Mouse (Mus musculus): ENCODE data around the gene Mettl27. TPM values are rescaled to one million over a fixed set of nuclear protein-coding genes. Genes with fewer than 3 reads are reported as not detected.

The Mettl27 gene
- polyA plus RNA-seq, 1 experiment from 2014 or later = 14.8 TPM

DNA sequence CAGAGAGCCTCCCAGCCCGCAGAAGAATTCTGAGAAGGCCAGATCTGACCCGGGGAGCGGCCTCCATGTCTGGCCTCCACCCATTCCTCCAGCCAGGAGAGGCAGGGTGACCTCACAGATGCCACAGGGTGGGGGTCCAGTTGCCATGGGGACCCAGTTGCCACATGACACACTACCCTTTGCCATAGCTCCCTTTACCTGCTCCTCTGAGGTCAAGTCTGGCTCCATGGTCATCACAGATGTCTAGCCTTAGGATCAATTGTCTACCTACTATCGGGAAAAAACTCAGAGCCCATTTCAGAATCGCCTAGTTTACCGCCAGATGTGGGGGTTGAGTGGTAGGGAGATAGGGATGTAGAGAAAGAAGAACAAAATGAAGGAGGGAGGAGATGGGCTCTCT is 25.5 kb upstream of the Mettl27 start, which contains the start of gene Tmem270:
Gene Tmem270 (minus strand): TSS at position 101 of the 400 bp plus-strand sequence.
- H3K9me3 ChIP-seq = no peaks in the 10 kb centered on the region
- peak within 1 kb of the TSS; percentile 66 for H3K27ac ChIP-seq (replicated peaks)
- no peak within 1 kb of the TSS for H3K4me3 ChIP-seq
- H3K27me3 ChIP-seq (replicated peaks; ENCODE audit: low read depth, poor library complexity, severe bottlenecking) = 0 out of 2 replicates have a peak, but pooled peaks cover 4% of the 10 kb centered on the region
- no peak for DNase-seq (ENCODE audit: low spot score)
- H3K4me1 ChIP-seq = peaks cover 6% of the 10 kb centered on the region; the same call in 1 of the 2 replicates
- H3K36me3 ChIP-seq (replicated peaks) = no peaks in the 10 kb centered on the region
- 79% methylated on average over 6 of the region's 6 CpGs for WGBS

DNA sequence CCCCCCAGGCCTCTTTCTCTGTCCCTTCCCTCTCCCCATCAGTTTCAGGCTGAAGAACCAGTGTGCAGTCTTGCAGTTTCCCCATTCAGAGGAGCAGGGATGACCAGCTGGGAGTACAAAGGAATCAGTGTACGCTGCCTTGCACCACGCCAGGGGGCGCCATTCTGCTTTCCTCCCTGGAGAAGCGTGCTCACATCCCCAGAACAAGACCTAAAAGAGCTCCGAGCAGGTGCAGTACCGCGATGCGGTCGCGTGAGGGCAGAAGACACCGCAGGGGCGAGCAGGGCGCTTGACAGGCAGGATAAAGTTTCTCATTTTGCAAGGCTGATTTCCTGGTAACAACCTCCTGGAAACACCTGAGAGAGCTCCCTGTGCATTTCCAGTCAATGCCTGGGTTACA is 25.0 kb upstream of the Mettl27 start:
- DNase-seq (ENCODE audit: low spot score) = peak; percentile 95
- peak overlapping the region; percentile 66 for H3K27ac ChIP-seq (replicated peaks)
- WGBS = under 1% methylated on average over 13 of the region's 13 CpGs

DNA sequence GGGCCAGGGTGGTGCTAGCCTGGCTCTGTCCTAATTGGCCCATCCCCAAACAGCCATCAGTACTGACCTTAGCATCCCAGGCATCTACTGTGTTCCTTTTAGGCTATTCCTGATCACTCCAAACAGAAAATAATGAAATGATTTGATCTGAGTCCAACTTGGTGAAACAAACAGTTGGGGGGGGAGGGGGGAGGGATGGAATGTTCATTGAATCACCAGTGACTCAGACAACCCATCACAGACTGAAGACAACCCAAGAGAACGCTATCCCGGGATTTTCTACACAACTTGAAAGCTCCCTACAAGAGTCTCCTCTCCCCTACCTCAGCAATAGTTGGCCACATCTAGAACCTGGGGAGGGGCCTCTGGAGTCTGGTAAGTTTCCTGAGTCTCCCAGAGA is 20.3 kb upstream of the Mettl27 start:
- Histone ChIP-seq H3K4me1 (peaks cover 5% of the 10 kb centered on the region; the same call in 1 of the 2 replicates), H3K36me3 (replicated peaks) (no peaks in the 10 kb centered on the region), H3K9me3 (no peaks in the 10 kb centered on the region), H3K27me3 (replicated peaks; ENCODE audit: low read depth, poor library complexity, severe bottlenecking) (no peaks in the 10 kb centered on the region), H3K27ac (replicated peaks) (no peak overlapping the region), H3K4me3 (no peak overlapping the region)
- 88% methylated on average over 2 of the region's 2 CpGs for WGBS
- DNase-seq (ENCODE audit: low spot score) = no peak

More for the DNA sequence above, 25.0 kb upstream of the Mettl27 start:
- Histone ChIP-seq H3K36me3 (replicated peaks) (no peaks in the 10 kb centered on the region), H3K4me1 (peaks cover 5% of the 10 kb centered on the region; the same call in 1 of the 2 replicates), H3K9me3 (no peaks in the 10 kb centered on the region), H3K27me3 (replicated peaks; ENCODE audit: low read depth, poor library complexity, severe bottlenecking) (0 out of 2 replicates have a peak, but pooled peaks cover 4% of the 10 kb centered on the region), H3K4me3 (no peak overlapping the region)

- Histone ChIP-seq H3K4me1 (no peaks in the 10 kb centered on the region), H3K27ac (replicated peaks) (no peak overlapping the region), H3K27me3 (replicated peaks; ENCODE audit: low read depth, poor library complexity, severe bottlenecking) (no peaks in the 10 kb centered on the region), H3K9me3 (no peaks in the 10 kb centered on the region), H3K36me3 (replicated peaks) (no peaks in the 10 kb centered on the region), H3K4me3 (no peak overlapping the region)
- WGBS = 81% methylated on average over 3 of the region's 3 CpGs
- DNase-seq (ENCODE audit: low spot score) = no peak
Observed at GRCm38 (mm10) chr5:134913352-134913751, 18.8 kb upstream of the Mettl27 start.

DNA sequence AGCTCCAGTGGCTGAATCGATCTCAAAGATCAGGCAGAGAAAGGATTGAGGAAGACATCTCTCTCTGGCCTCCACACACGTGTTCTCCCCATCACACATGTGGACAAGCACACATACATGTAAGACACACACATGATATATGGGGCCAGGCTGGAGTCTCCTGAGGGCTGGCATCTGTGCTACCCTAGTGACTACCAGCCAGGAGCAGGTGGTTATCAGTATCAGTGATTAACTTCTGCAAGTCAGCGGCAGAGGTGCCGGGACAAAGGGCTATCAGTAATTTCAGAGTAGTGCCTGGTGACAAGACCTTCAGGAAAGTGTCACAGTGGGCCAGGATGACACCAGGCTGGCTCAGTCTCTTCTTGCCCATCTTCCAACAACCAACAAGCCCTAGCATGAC is 18.4 kb upstream of the Mettl27 start:
- H3K27me3 ChIP-seq (replicated peaks; ENCODE audit: low read depth, poor library complexity, severe bottlenecking) = no peaks in the 10 kb centered on the region
- no peak for DNase-seq (ENCODE audit: low spot score)
- no peak overlapping the region for H3K4me3 ChIP-seq
- no peaks in the 10 kb centered on the region for H3K4me1 ChIP-seq
- no peak overlapping the region for H3K27ac ChIP-seq (replicated peaks)
- WGBS = 89% methylated on average over 4 of the region's 4 CpGs
- H3K9me3 ChIP-seq = no peaks in the 10 kb centered on the region
- no peaks in the 10 kb centered on the region for H3K36me3 ChIP-seq (replicated peaks)

- Histone ChIP-seq H3K4me3 (peak overlapping the region; percentile 23; the same call in 1 of the 2 replicates), H3K27ac (replicated peaks) (peak overlapping the region; percentile 48), H3K36me3 (replicated peaks) (no peaks in the 10 kb centered on the region), H3K27me3 (replicated peaks; ENCODE audit: low read depth, poor library complexity, severe bottlenecking) (no peaks in the 10 kb centered on the region), H3K9me3 (no peaks in the 10 kb centered on the region), H3K4me1 (no peaks in the 10 kb centered on the region)
- DNase-seq (ENCODE audit: low spot score) = no peak
- 83% methylated on average over 8 of the region's 8 CpGs for WGBS
Observed at GRCm38 (mm10) chr5:134914510-134914909, 17.7 kb upstream of the Mettl27 start.

DNA sequence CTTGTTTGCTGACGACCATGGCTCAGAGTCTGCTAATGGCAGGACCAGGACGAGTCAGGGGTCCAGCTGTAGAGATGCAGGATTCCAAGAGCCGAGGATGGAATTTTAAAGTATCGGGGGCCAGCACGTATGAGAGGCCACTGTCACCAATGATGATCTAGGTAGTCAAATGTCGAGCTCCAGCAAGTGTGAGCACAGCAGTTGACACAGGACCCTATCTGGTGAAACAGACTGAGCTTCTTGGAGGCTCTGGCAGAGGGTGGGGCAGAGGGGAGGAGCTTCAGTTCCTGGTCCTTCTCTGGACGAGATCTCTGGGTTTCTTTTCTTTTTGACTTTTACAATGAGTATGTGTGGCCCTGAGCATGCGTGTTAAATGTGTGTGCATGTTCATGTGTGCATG is 16.9 kb upstream of the Mettl27 start, which contains the start of gene Cldn13:
Gene Cldn13 (minus strand): TSS at position 216 of the 400 bp plus-strand sequence.
- Histone ChIP-seq H3K27ac (replicated peaks) (peak within 1 kb of the TSS; percentile 48), H3K9me3 (no peaks in the 10 kb centered on the region), H3K4me3 (peak within 1 kb of the TSS; percentile 23; the same call in 1 of the 2 replicates), H3K4me1 (no peaks in the 10 kb centered on the region), H3K36me3 (replicated peaks) (no peaks in the 10 kb centered on the region), H3K27me3 (replicated peaks; ENCODE audit: low read depth, poor library complexity, severe bottlenecking) (no peaks in the 10 kb centered on the region)
- 83% methylated on average over 8 of the region's 8 CpGs for WGBS
- no peak for DNase-seq (ENCODE audit: low spot score)

DNA sequence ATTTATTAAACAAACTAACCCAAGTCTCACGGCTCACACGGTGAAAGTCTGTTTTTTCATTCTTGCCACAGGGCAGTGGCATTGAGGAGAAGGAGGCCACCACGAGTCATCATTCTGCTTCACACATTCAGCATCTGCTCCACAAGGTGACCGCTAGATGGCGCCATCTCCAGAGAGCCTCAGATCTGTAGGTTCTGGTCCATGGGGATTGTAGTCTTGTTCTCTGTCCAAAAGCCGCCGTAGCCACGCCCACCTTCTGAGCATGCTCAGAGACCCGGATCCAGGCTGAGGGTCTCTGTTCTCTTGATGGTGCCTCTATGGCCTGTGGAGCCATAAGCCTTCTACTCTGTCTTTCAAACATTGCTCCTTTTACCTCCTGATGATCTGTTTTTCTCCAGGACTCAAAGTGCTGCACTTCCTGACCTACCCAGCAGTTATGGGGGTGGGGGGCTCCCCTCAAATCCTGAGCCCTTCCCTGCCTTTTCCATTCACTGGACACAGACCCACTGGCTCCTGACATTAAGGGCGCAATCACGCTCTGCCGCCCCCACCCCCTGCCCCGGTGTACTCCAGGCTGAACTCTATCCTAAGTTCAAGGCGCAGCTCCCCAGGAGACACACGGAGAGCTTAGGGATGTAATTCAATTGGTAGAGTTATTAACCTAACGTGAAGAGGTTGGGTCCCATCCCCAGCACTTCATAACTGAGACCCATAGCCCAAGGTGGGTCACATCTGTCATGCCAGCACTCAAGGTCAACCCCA is 13.9 kb upstream of the Mettl27 start:
- peak; percentile 63 for DNase-seq (ENCODE audit: low spot score)
- no peak overlapping the region for H3K4me3 ChIP-seq
- no peaks in the 10 kb centered on the region for H3K4me1 ChIP-seq
- WGBS = 48% methylated on average over 16 of the region's 16 CpGs
- no peak overlapping the region for H3K27ac ChIP-seq (replicated peaks)
- no peaks in the 10 kb centered on the region for H3K27me3 ChIP-seq (replicated peaks; ENCODE audit: low read depth, poor library complexity, severe bottlenecking)
- H3K36me3 ChIP-seq (replicated peaks) = no peaks in the 10 kb centered on the region
- no peaks in the 10 kb centered on the region for H3K9me3 ChIP-seq

- no peaks in the 10 kb centered on the region for H3K9me3 ChIP-seq
- no peaks in the 10 kb centered on the region for H3K36me3 ChIP-seq (replicated peaks)
- H3K4me1 ChIP-seq = no peaks in the 10 kb centered on the region
- no peak overlapping the region for H3K27ac ChIP-seq (replicated peaks)
- H3K4me3 ChIP-seq = no peak overlapping the region
- H3K27me3 ChIP-seq (replicated peaks; ENCODE audit: low read depth, poor library complexity, severe bottlenecking) = no peaks in the 10 kb centered on the region
- no peak for DNase-seq (ENCODE audit: low spot score)
- WGBS = 92% methylated on average over 3 of the region's 3 CpGs
Observed at GRCm38 (mm10) chr5:134919097-134919496, 13.1 kb upstream of the Mettl27 start.

- no peaks in the 10 kb centered on the region for H3K4me1 ChIP-seq
- 78% methylated on average over 6 of the region's 6 CpGs for WGBS
- DNase-seq (ENCODE audit: low spot score) = no peak
Observed at GRCm38 (mm10) chr5:134920106-134920687, 12.0 kb upstream of the Mettl27 start.

GRCm38 (mm10) chr5:134921106-134921505 is 11.1 kb upstream of the Mettl27 start:
- Histone ChIP-seq H3K27ac (replicated peaks) (no peak overlapping the region), H3K4me1 (no peaks in the 10 kb centered on the region), H3K27me3 (replicated peaks; ENCODE audit: low read depth, poor library complexity, severe bottlenecking) (no peaks in the 10 kb centered on the region), H3K36me3 (replicated peaks) (no peaks in the 10 kb centered on the region), H3K9me3 (no peaks in the 10 kb centered on the region), H3K4me3 (no peak overlapping the region)
- DNase-seq (ENCODE audit: low spot score) = no peak
- 93% methylated on average over 8 of the region's 8 CpGs for WGBS

More at GRCm38 (mm10) chr5:134920106-134920687, 12.0 kb upstream of the Mettl27 start:
- Histone ChIP-seq H3K27ac (replicated peaks) (no peak overlapping the region), H3K36me3 (replicated peaks) (no peaks in the 10 kb centered on the region), H3K9me3 (no peaks in the 10 kb centered on the region), H3K27me3 (replicated peaks; ENCODE audit: low read depth, poor library complexity, severe bottlenecking) (no peaks in the 10 kb centered on the region), H3K4me3 (no peak overlapping the region)

- Histone ChIP-seq H3K27ac (replicated peaks) (no peak overlapping the region), H3K27me3 (replicated peaks; ENCODE audit: low read depth, poor library complexity, severe bottlenecking) (no peaks in the 10 kb centered on the region), H3K36me3 (replicated peaks) (no peaks in the 10 kb centered on the region), H3K4me3 (no peak overlapping the region), H3K4me1 (no peaks in the 10 kb centered on the region), H3K9me3 (no peaks in the 10 kb centered on the region)
- 77% methylated on average over 6 of the region's 6 CpGs for WGBS
- no peak for DNase-seq (ENCODE audit: low spot score)
Observed at GRCm38 (mm10) chr5:134923141-134923540, 9.0 kb upstream of the Mettl27 start.

DNA sequence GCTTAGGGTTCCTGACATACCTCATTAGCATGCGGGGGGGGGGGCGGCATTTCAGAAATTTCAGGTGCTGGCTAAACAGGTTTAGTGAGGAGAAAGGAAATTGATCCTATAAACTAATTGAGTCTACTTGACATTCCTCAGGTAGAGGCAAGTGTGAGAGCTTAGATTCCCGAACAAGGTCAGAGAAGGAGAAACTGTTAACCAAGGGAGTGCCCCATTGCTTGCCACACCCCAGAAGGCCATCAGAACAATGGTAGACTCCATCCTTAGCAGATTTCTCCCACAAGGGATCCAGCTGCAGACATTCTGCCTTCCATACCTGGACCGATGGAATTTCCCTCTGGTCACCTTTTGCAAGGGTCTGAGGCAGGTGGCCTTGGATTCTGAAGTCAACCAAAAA is 5.4 kb upstream of the Mettl27 start:
- Histone ChIP-seq H3K4me3 (no peak overlapping the region), H3K27me3 (replicated peaks; ENCODE audit: low read depth, poor library complexity, severe bottlenecking) (no peaks in the 10 kb centered on the region; the same call in 1 of the 2 replicates), H3K9me3 (no peaks in the 10 kb centered on the region), H3K27ac (replicated peaks) (no peak overlapping the region), H3K36me3 (replicated peaks) (no peaks in the 10 kb centered on the region), H3K4me1 (peaks cover 2% of the 10 kb centered on the region; the same call in 1 of the 2 replicates)
- no peak for DNase-seq (ENCODE audit: low spot score)
- 80% methylated on average over 4 of the region's 4 CpGs for WGBS
